Mouse (Mus musculus) lung, embryonic 16.5 days (tissue): ENCODE measurements around the gene Bclaf3. TPM values are rescaled to one million over a fixed set of nuclear protein-coding genes. Genes with fewer than 3 reads are reported as not detected.

ENCODE experiments used
- ATAC-seq: fragments of 200-750 bp; cut with Nextera tagmentation; 2 replicates; pipeline ENCODE4 v1.8.0; 2017; ENCODE audit warnings: low read depth, mild to moderate bottlenecking, moderate library complexity
- H3K27ac ChIP-seq: fragments of 300-500 bp; sonication (generic); 2 replicates; pipeline ENCODE4 v1.5.1; 2014; ENCODE audit warnings: mild to moderate bottlenecking, control low read depth, low read length
- H3K27me3 ChIP-seq: fragments of 300-500 bp; sonication (generic); 2 replicates; pipeline ENCODE4 v1.6.1; 2014; ENCODE audit warnings: low read depth, low read length, mixed read lengths; ENCODE audit not compliant: control insufficient read depth, insufficient read depth
- H3K36me3 ChIP-seq: fragments of 300-500 bp; sonication (generic); 2 replicates; pipeline ENCODE4 v1.6.1; 2014; ENCODE audit warnings: low read length; ENCODE audit not compliant: control insufficient read depth, insufficient read depth
- H3K4me1 ChIP-seq: fragments of 300-500 bp; sonication (generic); replicated peaks from 2 replicates; pipeline ENCODE4 v1.6.1; 2014; ENCODE audit warnings: low read length, mixed read lengths; ENCODE audit not compliant: control insufficient read depth, insufficient read depth
- H3K4me2 ChIP-seq: fragments of 300-500 bp; sonication (generic); 2 replicates; pipeline ENCODE4 v1.6.1; 2014; ENCODE audit warnings: low read depth, low read length, control low read depth
- H3K4me3 ChIP-seq: fragments of 300-500 bp; sonication (generic); 2 replicates; pipeline ENCODE4 v1.5.1; 2014; ENCODE audit warnings: mild to moderate bottlenecking, low read length, control low read depth
- H3K9ac ChIP-seq: fragments of 300-500 bp; sonication (generic); 2 replicates; pipeline ENCODE4 v1.6.1; 2014; ENCODE audit warnings: low read length, control low read depth
- H3K9me3 ChIP-seq: fragments of 300-500 bp; sonication (generic); 2 replicates; pipeline ENCODE4 v1.6.1; 2016; ENCODE audit warnings: low read length; ENCODE audit not compliant: control insufficient read depth
- WGBS: fragments of 180-500 bp; shearing (Covaris S2); extraction: QIAGEN DNeasy Blood & Tissue Kit; methylation state at CpG from one replicate; pipeline ENCODE4 v1.1.7; 2014; 5-methylcytosine and 5-hydroxymethylcytosine counted together
- polyA plus RNA-seq: library from polyadenylated mRNA; unstranded; fragments of >200 nt; fragmentation: Nextera tagmentation; extraction: Ambion mirVana; gene quantifications from 2 replicates; pipeline ENCODE4 v1.2.1, GENCODE M21; 2015

Gene Bclaf3
- polyA plus RNA-seq, 1 experiment from 2014 or later, result 18.9 TPM

- no peak overlapping the region for H3K9ac ChIP-seq
- no peak overlapping the region for H3K4me2 ChIP-seq
- WGBS, result 55% methylated on average over 4 of the region's 4 CpGs
- H3K27me3 ChIP-seq, result no peaks in the 10 kb centered on the region
- H3K4me1 ChIP-seq, result no peaks in the 10 kb centered on the region
- ATAC-seq, result no peak
- H3K36me3 ChIP-seq, result no peaks in the 10 kb centered on the region
- H3K9me3 ChIP-seq, result no peaks in the 10 kb centered on the region
- H3K27ac ChIP-seq, result no peak overlapping the region
- H3K4me3 ChIP-seq, result no peak overlapping the region
Measured at GRCm38 (mm10) chrX:159639991-159640390, 113.5 kb downstream of the Bclaf3 start.

Other genes with a start within 250 kb of the Bclaf3 start
- 127 and 142 TPM in 2 replicates for gene Eif1ax, start 154.5 kb upstream of the Bclaf3 start, polyA plus RNA-seq
- 1.3 and 2.0 TPM in 2 replicates for gene Map7d2, start 112.1 kb upstream of the Bclaf3 start, polyA plus RNA-seq
- 31.0 and 33.5 TPM in 2 replicates for gene Sh3kbp1, start 100.6 kb downstream of the Bclaf3 start, polyA plus RNA-seq